Mouse (Mus musculus) limb, embryonic 12.5 days (tissue): Measurements from ENCODE around the gene Nudt19. TPM values are rescaled to one million over a fixed set of nuclear protein-coding genes. Genes with fewer than 3 reads are reported as not detected.
"Not testable (repeated sequence)": the region's sequence is repeated elsewhere in the genome, so short reads cannot be mapped to it uniquely, and the experiment has no call there.

Source experiments
- ATAC-seq: fragments of 200-750 bp; cut with Nextera tagmentation; 2 replicates; pipeline ENCODE4 v1.8.0; 2017; ENCODE audit warnings: low read depth, moderate TSS enrichment; ENCODE audit not compliant: insufficient number of reproducible peaks, insufficient read depth, low FRiP score, low TSS enrichment
- H3K27ac ChIP-seq: fragments of 300-500 bp; sonication (generic); 2 replicates; pipeline ENCODE4 v1.5.1; 2016; ENCODE audit warnings: mild to moderate bottlenecking, moderate library complexity
- H3K27me3 ChIP-seq: fragments of 300-500 bp; sonication (generic); 2 replicates; pipeline ENCODE4 v1.6.1; 2016; ENCODE audit warnings: mild to moderate bottlenecking, moderate library complexity
- H3K36me3 ChIP-seq: fragments of 300-500 bp; sonication (generic); 2 replicates; pipeline ENCODE4 v1.6.1; 2016; ENCODE audit warnings: mild to moderate bottlenecking, moderate library complexity
- H3K4me1 ChIP-seq: fragments of 300-500 bp; sonication (generic); replicated peaks from 2 replicates; pipeline ENCODE4 v1.6.1; 2016
- H3K4me2 ChIP-seq: fragments of 300-500 bp; sonication (generic); 2 replicates; pipeline ENCODE4 v1.6.1; 2016; ENCODE audit warnings: mild to moderate bottlenecking, moderate library complexity
- H3K4me3 ChIP-seq: fragments of 300-500 bp; sonication (generic); replicated peaks from 2 replicates; pipeline ENCODE4 v1.5.1; 2016; ENCODE audit warnings: mild to moderate bottlenecking
- H3K9ac ChIP-seq: fragments of 300-500 bp; sonication (generic); replicated peaks from 2 replicates; pipeline ENCODE4 v1.6.1; 2016; ENCODE audit warnings: mild to moderate bottlenecking, moderate library complexity
- H3K9me3 ChIP-seq: fragments of 300-500 bp; sonication (generic); 2 replicates; pipeline ENCODE4 v1.6.1; 2016; ENCODE audit warnings: mild to moderate bottlenecking, moderate library complexity
- WGBS: fragments of 180-500 bp; shearing (Covaris S2); methylation state at CpG from one replicate; pipeline ENCODE4 v1.1.7; 2016; 5-methylcytosine and 5-hydroxymethylcytosine counted together
- polyA plus RNA-seq: library from polyadenylated mRNA; unstranded; fragments of >200 nt; fragmentation: Nextera tagmentation; extraction: Ambion mirVana; gene quantifications from 2 replicates; pipeline ENCODE4 v1.2.1, GENCODE M21; 2016

The Nudt19 gene
- polyA plus RNA-seq, 1 experiment from 2014 or later = 33.0 TPM

GRCm38 (mm10) chr7:35564872-35565271 lies 8.8 kb upstream of the Nudt19 start:
- ATAC-seq, H3K4me3 ChIP-seq, H3K27me3 ChIP-seq, H3K9ac ChIP-seq, H3K4me1 ChIP-seq, H3K36me3 ChIP-seq, H3K4me2 ChIP-seq, H3K27ac ChIP-seq, H3K9me3 ChIP-seq: not testable (repeated sequence)
- WGBS = 83% methylated on average over 10 of the region's 10 CpGs

- WGBS = 92% methylated on average over 2 of the region's 2 CpGs
- no peak overlapping the region for H3K4me2 ChIP-seq
Observed at GRCm38 (mm10) chr7:35564067-35564865, 8.2 kb upstream of the Nudt19 start.

GRCm38 (mm10) chr7:35563071-35563470 lies 7.0 kb upstream of the Nudt19 start:
- Histone ChIP-seq H3K9ac (no peak overlapping the region), H3K9me3 (no peaks in the 10 kb centered on the region), H3K36me3 (no peaks in the 10 kb centered on the region), H3K4me2 (no peak overlapping the region), H3K4me3 (no peak overlapping the region), H3K4me1 (no peaks in the 10 kb centered on the region), H3K27me3 (peaks cover 5% of the 10 kb centered on the region; the same call in 1 of the 2 replicates), H3K27ac (no peak overlapping the region)
- ATAC-seq = no peak
- 75% methylated on average over 11 of the region's 11 CpGs for WGBS

More at GRCm38 (mm10) chr7:35564067-35564865, 8.2 kb upstream of the Nudt19 start:
- Histone ChIP-seq H3K4me1 (no peaks in the 10 kb centered on the region), H3K9me3 (no peaks in the 10 kb centered on the region), H3K27me3 (peaks cover 5% of the 10 kb centered on the region; the same call in 1 of the 2 replicates), H3K36me3 (no peaks in the 10 kb centered on the region), H3K4me3 (no peak overlapping the region), H3K9ac (no peak overlapping the region), H3K27ac (no peak overlapping the region)
- ATAC-seq = no peak

- H3K27me3 ChIP-seq = peaks cover 5% of the 10 kb centered on the region; the same call in 1 of the 2 replicates
- WGBS = 92% methylated on average over 3 of the region's 3 CpGs
- H3K9ac ChIP-seq = no peak overlapping the region
- no peaks in the 10 kb centered on the region for H3K36me3 ChIP-seq
- H3K27ac ChIP-seq = no peak overlapping the region
- H3K4me1 ChIP-seq = peaks cover 8% of the 10 kb centered on the region; the same call in 1 of the 2 replicates
- no peak overlapping the region for H3K4me3 ChIP-seq
- H3K9me3 ChIP-seq = no peaks in the 10 kb centered on the region
- no peak overlapping the region for H3K4me2 ChIP-seq
- no peak for ATAC-seq
Observed at GRCm38 (mm10) chr7:35559838-35560237, 3.7 kb upstream of the Nudt19 start.

GRCm38 (mm10) chr7:35558681-35559080 lies 2.6 kb upstream of the Nudt19 start:
- Histone ChIP-seq H3K9me3 (no peaks in the 10 kb centered on the region), H3K4me1 (peaks cover 8% of the 10 kb centered on the region; the same call in 1 of the 2 replicates), H3K36me3 (no peaks in the 10 kb centered on the region), H3K4me3 (no peak overlapping the region), H3K4me2 (no peak overlapping the region), H3K27me3 (peaks cover 5% of the 10 kb centered on the region; the same call in 1 of the 2 replicates), H3K9ac (no peak overlapping the region), H3K27ac (no peak overlapping the region)
- 49% methylated on average over 2 of the region's 2 CpGs for WGBS
- no peak for ATAC-seq

- no peak for ATAC-seq
- no peak overlapping the region for H3K4me2 ChIP-seq
- H3K36me3 ChIP-seq = no peaks in the 10 kb centered on the region
- H3K9ac ChIP-seq = no peak overlapping the region
- no peaks in the 10 kb centered on the region for H3K27me3 ChIP-seq
- peaks cover 8% of the 10 kb centered on the region; the same call in 1 of the 2 replicates for H3K4me1 ChIP-seq
- no peaks in the 10 kb centered on the region for H3K9me3 ChIP-seq
- no peak overlapping the region for H3K27ac ChIP-seq
- 83% methylated on average over 3 of the region's 3 CpGs for WGBS
- H3K4me3 ChIP-seq = no peak overlapping the region
Observed at GRCm38 (mm10) chr7:35557577-35557976, 1.5 kb upstream of the Nudt19 start.

GRCm38 (mm10) chr7:35556905-35557304 lies 801 bp upstream of the Nudt19 start:
- peaks cover 8% of the 10 kb centered on the region; the same call in 1 of the 2 replicates for H3K4me1 ChIP-seq
- 83% methylated on average over 5 of the region's 5 CpGs for WGBS
- no peaks in the 10 kb centered on the region for H3K36me3 ChIP-seq
- no peak overlapping the region for H3K4me3 ChIP-seq
- H3K9ac ChIP-seq = no peak overlapping the region
- no peak overlapping the region for H3K4me2 ChIP-seq
- no peak for ATAC-seq
- H3K27ac ChIP-seq = no peak overlapping the region
- H3K27me3 ChIP-seq = no peaks in the 10 kb centered on the region
- no peaks in the 10 kb centered on the region for H3K9me3 ChIP-seq

- Histone ChIP-seq H3K4me3 (peak overlapping the region; percentile 60), H3K4me1 (peaks cover 8% of the 10 kb centered on the region; the same call in 1 of the 2 replicates), H3K27me3 (no peaks in the 10 kb centered on the region), H3K9ac (peak overlapping the region; percentile 79), H3K36me3 (peaks cover 8% of the 10 kb centered on the region), H3K9me3 (no peaks in the 10 kb centered on the region), H3K4me2 (peak overlapping the region; percentile 80), H3K27ac (peak overlapping the region; percentile 96)
- peak; percentile 92 for ATAC-seq
- WGBS = 1% methylated on average over 93 of the region's 93 CpGs
Observed at GRCm38 (mm10) chr7:35555224-35556204, 590 bp downstream of the Nudt19 start.

- WGBS = 4% methylated on average over 28 of the region's 28 CpGs
- H3K4me3 ChIP-seq = peak overlapping the region; percentile 60
- no peaks in the 10 kb centered on the region for H3K9me3 ChIP-seq
- peak overlapping the region; percentile 79 for H3K9ac ChIP-seq
- peak overlapping the region; percentile 80 for H3K4me2 ChIP-seq
- peaks cover 8% of the 10 kb centered on the region; the same call in 1 of the 2 replicates for H3K4me1 ChIP-seq
- H3K27ac ChIP-seq = peak overlapping the region; percentile 96
- no peaks in the 10 kb centered on the region for H3K27me3 ChIP-seq
- H3K36me3 ChIP-seq = peaks cover 14% of the 10 kb centered on the region
- ATAC-seq = no peak; the same call in 1 of the 2 replicates
Observed at GRCm38 (mm10) chr7:35554605-35555175, 1.4 kb downstream of the Nudt19 start.

GRCm38 (mm10) chr7:35553751-35554604 lies 2.1 kb downstream of the Nudt19 start:
- 68% methylated on average over 10 of the region's 10 CpGs for WGBS
- peaks cover 8% of the 10 kb centered on the region; the same call in 1 of the 2 replicates for H3K4me1 ChIP-seq
- no peak overlapping the region for H3K27ac ChIP-seq
- peaks cover 19% of the 10 kb centered on the region for H3K36me3 ChIP-seq
- no peak overlapping the region for H3K9ac ChIP-seq
- no peak for ATAC-seq
- no peaks in the 10 kb centered on the region for H3K9me3 ChIP-seq
- H3K27me3 ChIP-seq = no peaks in the 10 kb centered on the region
- H3K4me3 ChIP-seq = peak overlapping the region; percentile 60
- peak overlapping the region; percentile 80 for H3K4me2 ChIP-seq
